Mouse (Mus musculus) A20 (cell line): Measurements from ENCODE around the gene Acot12.

Source experiments
- DNase-seq: peaks from one replicate; pipeline ENCODE4 v3.0.0-alpha.2; 2011; ENCODE audit warnings: low read depth, low spot score

Acot12 gene

GRCm38 (mm10) chr13:91824845-91825550 lies 83.7 kb downstream of the Acot12 start:
- DNase-seq: no peak

- no peak for DNase-seq
Measured at GRCm38 (mm10) chr13:91826066-91826465, 84.8 kb downstream of the Acot12 start.

GRCm38 (mm10) chr13:91827876-91828275 lies 86.6 kb downstream of the Acot12 start:
- DNase-seq: no peak
